Mouse (Mus musculus) NIH3T3 (cell line): ENCODE data around the gene Il21.

Experiments used
- DNase-seq: peaks from one replicate; pipeline ENCODE4 v3.0.0-alpha.2; 2012; ENCODE audit warnings: low read depth

Il21 gene

GRCm38 (mm10) chr3:37191953-37192352 lies 40.5 kb downstream of the Il21 start:
- no peak for DNase-seq

DNA sequence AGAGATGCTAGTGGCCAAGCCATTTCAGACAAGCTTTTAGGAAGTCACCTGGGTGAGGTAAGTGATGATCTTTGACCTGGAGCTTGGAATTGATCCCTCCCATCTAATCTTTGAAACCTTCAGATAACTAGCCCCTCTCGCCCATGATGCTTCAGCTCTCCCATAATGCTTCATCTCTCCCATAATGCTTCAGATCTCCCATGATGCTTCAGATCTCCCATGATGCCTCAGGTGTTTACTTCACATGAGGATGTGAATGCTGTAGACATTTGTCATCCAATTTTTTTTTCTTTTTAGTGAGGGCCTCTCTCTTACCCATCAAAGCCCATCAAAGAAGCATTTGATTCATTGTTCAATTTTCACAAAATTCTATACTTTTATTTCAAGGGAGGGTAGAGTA lies 46.9 kb downstream of the Il21 start:
- DNase-seq = no peak

DNA sequence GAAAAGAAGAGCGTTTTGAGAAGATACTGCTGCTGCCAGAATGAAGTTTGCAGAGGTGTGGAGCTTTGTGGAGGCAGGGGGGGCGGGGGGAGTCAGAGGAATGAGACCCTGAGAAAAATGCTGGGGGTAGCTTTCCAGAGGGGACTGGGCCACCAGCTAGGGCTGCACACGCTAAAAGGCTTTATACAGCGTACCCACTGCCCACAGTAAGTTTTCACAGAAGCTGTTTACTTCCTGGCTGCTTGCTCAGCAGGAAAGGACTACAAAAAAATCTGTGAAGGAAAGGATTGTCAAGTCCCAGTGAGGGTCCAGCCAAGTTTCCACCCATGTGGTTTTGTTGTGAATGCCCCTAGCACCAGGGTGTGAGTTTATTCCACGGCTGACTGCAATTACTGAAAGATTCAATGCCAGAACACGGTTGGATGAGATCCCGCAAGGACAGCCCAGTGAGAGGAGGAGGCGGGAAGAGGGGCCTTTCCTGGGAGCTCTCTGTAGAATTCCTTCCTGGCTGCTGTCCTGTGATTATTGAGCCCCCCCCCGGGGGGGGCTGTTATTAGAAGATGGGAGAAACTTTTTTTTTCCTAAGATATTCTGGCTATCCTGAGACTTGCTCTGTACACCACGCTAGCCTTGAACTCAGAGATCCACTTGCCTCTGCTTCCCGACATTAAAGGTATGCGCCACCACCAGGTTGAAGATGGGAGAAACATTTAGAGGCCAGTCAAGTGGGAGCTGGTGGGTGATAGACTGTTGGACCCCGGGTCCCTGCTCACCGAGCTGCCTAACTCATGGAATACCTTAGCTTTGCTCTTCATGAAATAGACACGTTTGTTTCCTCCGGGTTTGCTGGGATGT lies 49.8 kb downstream of the Il21 start:
- peak; percentile 18 for DNase-seq

DNA sequence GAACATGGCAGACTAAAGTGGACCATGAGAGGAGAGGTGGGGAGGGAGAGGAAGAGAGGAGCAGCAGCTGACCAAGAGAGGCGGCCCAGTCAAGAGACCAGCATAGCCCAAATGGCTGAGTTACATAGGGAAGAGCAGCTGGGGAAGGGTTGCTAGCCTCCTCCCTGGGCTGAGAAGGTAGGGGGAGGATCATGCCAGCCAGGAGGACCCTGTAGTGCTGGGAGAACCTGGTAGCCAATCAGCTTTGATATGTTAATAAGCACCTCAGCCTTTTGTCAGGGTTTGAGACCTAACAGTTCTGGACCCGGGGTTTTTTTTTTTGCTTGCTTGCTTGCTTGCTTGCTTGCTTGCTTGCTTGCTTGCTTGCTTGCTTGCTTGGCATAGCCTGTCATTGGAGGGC lies 51.4 kb downstream of the Il21 start:
- no peak for DNase-seq

DNA sequence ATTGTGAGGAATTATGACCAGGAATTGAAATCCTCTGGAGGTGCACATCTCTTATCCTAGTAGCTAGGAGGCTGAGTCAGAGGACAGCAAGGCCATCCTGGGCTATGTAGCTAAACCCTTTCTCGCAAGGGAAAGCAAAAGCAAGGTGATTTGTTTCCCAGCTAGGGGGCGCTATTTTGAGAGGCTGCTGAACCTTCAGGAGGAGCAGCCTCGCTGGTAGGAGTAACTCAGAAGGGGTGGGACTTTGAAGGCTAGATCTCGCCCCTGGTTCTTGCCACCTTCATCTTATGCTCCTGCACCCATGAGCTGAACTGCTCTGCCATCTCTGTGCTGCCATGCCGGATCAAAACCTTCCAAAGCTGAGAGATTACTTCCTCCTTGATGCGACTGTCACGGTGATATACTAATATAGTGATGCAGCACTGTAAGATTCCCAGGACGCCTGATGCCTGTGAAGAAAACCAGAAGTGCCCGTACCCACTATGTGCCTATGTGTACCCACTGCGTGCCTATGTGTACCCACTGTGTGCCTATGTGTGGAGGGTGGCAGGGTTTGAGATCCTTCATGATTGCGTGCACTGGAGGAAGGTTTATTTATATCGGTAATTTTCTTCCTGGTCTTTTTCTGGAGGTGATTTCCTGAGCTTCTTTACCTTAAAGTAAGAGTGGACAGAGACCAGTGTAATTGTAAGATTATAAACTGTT lies 52.2 kb downstream of the Il21 start:
- peak; percentile 25 for DNase-seq

DNA sequence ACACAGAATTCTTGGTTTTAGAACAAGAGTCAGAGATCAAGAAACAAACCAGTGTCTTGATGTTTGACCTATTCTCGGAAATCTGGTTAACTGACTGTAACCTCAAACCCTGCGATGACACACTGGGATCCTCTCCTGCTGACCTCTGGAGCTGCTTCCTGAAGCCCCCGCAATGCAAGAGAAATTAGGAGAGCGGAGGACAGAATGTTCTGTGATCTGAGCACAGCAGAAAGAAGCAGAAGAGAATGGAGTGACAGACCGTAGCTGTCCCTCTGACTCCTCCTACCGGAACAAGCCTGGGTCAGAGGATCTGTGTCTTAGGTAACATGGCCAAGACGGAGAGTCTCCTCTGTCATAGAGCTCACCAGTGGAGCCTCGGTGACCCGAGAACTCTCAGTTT lies 53.0 kb downstream of the Il21 start:
- no peak for DNase-seq

GRCm38 (mm10) chr3:37174711-37175572 lies 57.5 kb downstream of the Il21 start:
- no peak for DNase-seq

- DNase-seq = peak; percentile 60
Observed at GRCm38 (mm10) chr3:37173285-37173684, 59.2 kb downstream of the Il21 start.
